In the genomic region with DNA sequence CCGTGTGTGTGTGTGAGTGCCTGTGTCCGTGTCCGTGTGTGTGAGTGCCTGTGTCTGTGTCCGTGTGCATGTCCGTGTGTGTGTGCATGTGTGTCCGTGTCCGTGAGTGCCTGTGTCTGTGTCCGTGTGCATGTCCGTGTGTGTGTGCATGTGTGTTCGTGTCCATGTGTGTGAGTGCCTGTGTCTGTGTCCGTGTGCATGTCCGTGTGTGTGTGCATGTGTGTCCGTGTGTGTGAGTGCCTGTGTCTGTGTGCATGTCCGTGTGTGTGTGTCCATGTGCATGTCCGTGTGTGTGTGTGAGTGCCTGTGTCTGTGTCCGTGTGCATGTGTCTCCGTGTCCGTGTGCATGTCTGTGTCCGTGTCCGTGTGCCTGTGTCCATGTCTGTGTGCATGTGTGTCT, we compare ENCODE assay signal across 2 mouse cellular contexts.
TF ChIP-seq lines count a peak whose summit lies in the region.

No protein-coding gene starts in this region.

TF ChIP-seq in CH12.LX, 34 proteins besides CTCF, POLR2A, EP300 and RAD21 (continued from another document):
- TF ChIP-seq USF2 (conservative IDR thresholded peaks at IDR 0.05; ENCODE audit: low read depth, low read length) (no peak), POLR2AphosphoS2 (IDR thresholded peaks at IDR 0.05; ENCODE audit: low read depth, low read length) (no peak), MAFK (IDR thresholded peaks at IDR 0.05; ENCODE audit: insufficient replicate concordance, low read length) (no peak), ZMIZ1 (IDR thresholded peaks at IDR 0.05; ENCODE audit: low read depth, low read length) (no peak), JUND (conservative IDR thresholded peaks at IDR 0.05; ENCODE audit: low read depth, low read length) (no peak), NRF1 (IDR thresholded peaks at IDR 0.05; ENCODE audit: low read depth, low read length) (no peak), MEF2A (IDR thresholded peaks at IDR 0.05; ENCODE audit: borderline replicate concordance, low read depth, low read length) (no peak), PAX5 (IDR thresholded peaks at IDR 0.05; ENCODE audit: low read length) (no peak), UBTF (IDR thresholded peaks at IDR 0.05; ENCODE audit: low read depth, low read length) (no peak), USF1 (IDR thresholded peaks at IDR 0.05; ENCODE audit: low read depth, low read length) (no peak), JUN (IDR thresholded peaks at IDR 0.05; ENCODE audit: insufficient read depth, low read depth, low read length) (no peak), TCF12 (IDR thresholded peaks at IDR 0.05; ENCODE audit: low read depth, low read length) (no peak), RCOR1 (conservative IDR thresholded peaks at IDR 0.05; ENCODE audit: low read depth, low read length) (no peak), GABPA (IDR thresholded peaks at IDR 0.05; ENCODE audit: insufficient replicate concordance, low read depth, low read length) (no peak), MXI1 (IDR thresholded peaks at IDR 0.05; ENCODE audit: low read depth, low read length) (no peak), BHLHE40 (IDR thresholded peaks at IDR 0.05; ENCODE audit: low read depth, low read length) (no peak)

TF ChIP-seq in MEL, 35 proteins besides CTCF, POLR2A, EP300 and RAD21 (continued from another document):
- no peak for TF ChIP-seq MEF2A (IDR thresholded peaks at IDR 0.05; ENCODE audit: extremely low read depth, insufficient replicate concordance, low read depth, low read length, poor library complexity, severe bottlenecking)
TF ChIP-seq in MEL: peak in this region for 1.
